Mouse (Mus musculus): Measurements from ENCODE around the gene Polr2h.

DNA sequence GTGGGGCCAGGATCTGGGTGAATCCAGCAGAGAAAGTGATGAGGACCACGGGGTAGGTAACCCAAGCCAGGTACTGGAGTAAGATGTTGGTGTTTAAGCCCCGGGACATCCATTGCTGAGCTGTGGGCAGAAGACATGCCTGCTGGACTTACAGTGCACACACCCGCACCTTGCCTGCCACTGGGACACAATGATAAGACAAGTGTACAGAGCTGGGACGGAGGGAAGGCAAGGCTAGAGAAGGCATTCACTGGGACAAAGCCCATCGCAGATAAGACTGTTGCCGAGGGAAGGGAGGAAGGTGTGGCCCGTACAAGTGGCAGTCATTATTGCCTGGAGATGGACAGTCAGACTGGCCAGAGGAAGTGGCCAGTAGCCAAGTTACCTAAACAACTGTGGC lies 4.6 kb upstream of the Polr2h start:
- TF ChIP-seq POLR2A (IDR thresholded peaks at IDR 0.05; ENCODE audit: insufficient read length, low read depth) (no peak), TCF12 (IDR thresholded peaks at IDR 0.05; ENCODE audit: insufficient read depth, poor library complexity, severe bottlenecking) (no peak), CEBPB (IDR thresholded peaks at IDR 0.05; ENCODE audit: insufficient read depth, poor library complexity, severe bottlenecking) (no peak), MYOD1 (IDR thresholded peaks at IDR 0.05; ENCODE audit: control insufficient read depth in 1 of 3, insufficient read length in 2 of 3, low read depth in 2 of 3) (no peak), E2F4 (IDR thresholded peaks at IDR 0.05; ENCODE audit: insufficient read depth) (no peak)

All from myocyte (in vitro differentiated cells).